27 mouse cellular contexts compared by ENCODE assay signal in genomic region chr5:118598601-118599000, GRCm38 (mm10).
"Had no signal": no experiment of that assay in that cellular context is flagged by ENCODE, and none has a peak within 500 bp of the region (broad histone marks: within the 10 kb centered on the region; RNA-seq: fewer than 3 reads in every experiment).

No protein-coding gene starts in this region.

- H3K9ac ChIP-seq: embryonic facial prominence, embryonic 12.5 days; embryonic facial prominence, embryonic 13.5 days; embryonic facial prominence, embryonic 15.5 days; forebrain, embryonic 12.5 days; forebrain, embryonic 13.5 days; forebrain, embryonic 15.5 days had no signal

- H3K27ac ChIP-seq: embryonic facial prominence, embryonic 10.5 days; embryonic facial prominence, embryonic 12.5 days; embryonic facial prominence, embryonic 13.5 days; embryonic facial prominence, embryonic 15.5 days; forebrain, embryonic 10.5 days; forebrain, embryonic 12.5 days; forebrain, embryonic 13.5 days; forebrain, embryonic 15.5 days; gastrocnemius, adult 2 months; heart, adult 2 months had no signal

- H3K9me3 ChIP-seq: embryonic facial prominence, embryonic 10.5 days; embryonic facial prominence, embryonic 12.5 days; embryonic facial prominence, embryonic 13.5 days; embryonic facial prominence, embryonic 15.5 days; forebrain, embryonic 10.5 days; forebrain, embryonic 12.5 days; forebrain, embryonic 13.5 days; forebrain, embryonic 15.5 days had no signal

- H3K4me3 ChIP-seq: embryonic facial prominence, embryonic 10.5 days; embryonic facial prominence, embryonic 12.5 days; embryonic facial prominence, embryonic 13.5 days; embryonic facial prominence, embryonic 15.5 days; erythroblast, embryonic 14.5 days; forebrain, embryonic 10.5 days; forebrain, embryonic 12.5 days; forebrain, embryonic 13.5 days; forebrain, embryonic 15.5 days; gastrocnemius, adult 2 months; heart, adult 2 months had no signal

- H3K36me3 ChIP-seq: embryonic facial prominence, embryonic 13.5 days; embryonic facial prominence, embryonic 15.5 days; forebrain, embryonic 12.5 days; forebrain, embryonic 15.5 days had no signal

- H3K27me3 ChIP-seq: embryonic facial prominence, embryonic 12.5 days; embryonic facial prominence, embryonic 13.5 days; embryonic facial prominence, embryonic 15.5 days; forebrain, embryonic 12.5 days; forebrain, embryonic 13.5 days; forebrain, embryonic 15.5 days had no signal

- DNase-seq: cerebellum, adult 8-10 months; cerebellum, adult 9-10 months; cerebellum, adult 9-11 months; cerebellum, postnatal 10 days; cerebellum, postnatal 14 days; cerebellum, postnatal 25 days; cerebellum, postnatal 36 days; embryo, embryonic 11 days; gastrocnemius, adult 2 months; gastrocnemius, postnatal 10 days; gastrocnemius, postnatal 14 days; gastrocnemius, postnatal 25 days; gastrocnemius, postnatal 36 days; heart, adult 11 months; heart, adult 18-20 months; heart, adult 2 months had no signal

- ATAC-seq: forebrain, embryonic 13.5 days; forebrain, embryonic 14.5 days; forebrain, embryonic 15.5 days; forebrain, embryonic 16.5 days had no signal

- H3K4me2 ChIP-seq: embryonic facial prominence, embryonic 12.5 days; embryonic facial prominence, embryonic 13.5 days; embryonic facial prominence, embryonic 15.5 days; forebrain, embryonic 12.5 days; forebrain, embryonic 13.5 days; forebrain, embryonic 15.5 days had no signal
